Mouse (Mus musculus): ENCODE data around the gene Ncoa7. TPM values are rescaled to one million over a fixed set of nuclear protein-coding genes. Genes with fewer than 3 reads are reported as not detected.

Gene Ncoa7
- polyA plus RNA-seq, 1 experiment from 2014 or later, result 9.2 TPM

DNA sequence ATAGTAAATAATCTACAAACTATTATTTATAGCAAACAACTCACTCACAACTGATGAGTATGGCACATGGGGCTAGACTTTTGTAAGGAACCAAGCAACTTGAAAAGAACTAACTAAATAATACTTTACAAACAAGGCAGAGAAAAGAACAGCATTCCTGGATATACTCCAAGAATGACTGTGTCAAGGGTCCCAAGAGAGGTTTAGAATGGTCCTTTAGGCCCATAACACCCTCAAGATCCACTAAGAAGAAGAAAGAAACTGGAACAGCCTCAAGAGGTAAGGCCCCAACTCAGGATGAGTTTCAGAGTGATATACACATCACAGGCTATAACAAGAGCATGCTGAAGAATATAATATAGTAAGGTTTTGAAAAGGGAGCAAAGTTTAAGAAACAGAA, 47.1 kb downstream of the Ncoa7 start:
- H3K4me2 ChIP-seq (ENCODE audit: low read length), result no peak overlapping the region
- H3K4me1 ChIP-seq (replicated peaks; ENCODE audit: control insufficient read depth, insufficient read depth, low read length), result peaks cover 7% of the 10 kb centered on the region; the same call in 1 of the 2 replicates
- no peaks in the 10 kb centered on the region for H3K9me3 ChIP-seq (ENCODE audit: control insufficient read depth, low read length)
- H3K4me3 ChIP-seq (ENCODE audit: low read depth, low read length), result no peak overlapping the region
- H3K27ac ChIP-seq (ENCODE audit: low read depth), result no peak overlapping the region
- no peak for ATAC-seq (replicated peaks; ENCODE audit: low FRiP score, low TSS enrichment, low read depth)
- H3K9ac ChIP-seq (ENCODE audit: low read length), result no peak overlapping the region
- no peaks in the 10 kb centered on the region for H3K27me3 ChIP-seq (replicated peaks; ENCODE audit: control insufficient read depth, insufficient read depth, low read length)
- no peak for DNase-seq (ENCODE audit: low spot score)
- H3K36me3 ChIP-seq (ENCODE audit: control insufficient read depth, insufficient read depth, low read length), result no peaks in the 10 kb centered on the region

DNA sequence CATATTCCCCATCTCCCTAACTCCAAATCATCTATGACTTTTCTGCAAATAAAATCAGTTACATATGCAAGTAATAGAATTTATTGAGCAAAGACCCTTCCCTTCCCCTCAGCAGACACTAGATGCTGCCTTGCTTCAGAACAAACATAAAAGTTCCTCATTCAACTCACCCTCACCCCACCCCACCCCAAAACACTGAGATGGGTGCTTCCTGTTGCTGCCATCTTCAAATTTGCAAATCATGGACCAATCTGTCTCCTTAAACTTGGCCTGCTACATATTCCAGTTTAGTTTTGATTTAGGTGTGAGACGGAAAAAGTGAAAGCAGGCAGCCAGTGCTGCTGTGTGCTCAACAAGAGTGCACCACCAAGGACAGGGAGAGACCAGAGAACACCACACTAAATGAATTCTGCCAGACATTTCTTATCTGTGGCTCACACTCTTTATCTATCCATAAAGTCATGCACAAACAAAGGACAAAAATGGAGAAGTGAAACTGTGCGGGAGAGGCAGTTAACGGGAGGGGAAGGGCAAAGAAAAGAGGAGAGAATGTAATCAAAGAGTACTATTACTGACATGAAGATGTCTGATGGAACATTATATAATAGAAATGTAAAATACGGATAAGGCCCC, 48.2 kb downstream of the Ncoa7 start:
- 46% methylated on average over 4 of the region's 4 CpGs for WGBS
- H3K9ac ChIP-seq (ENCODE audit: low read length), result no peak overlapping the region
- no peak overlapping the region for H3K27ac ChIP-seq (ENCODE audit: low read depth)
- H3K4me3 ChIP-seq (ENCODE audit: low read depth, low read length), result no peak overlapping the region
- no peaks in the 10 kb centered on the region for H3K9me3 ChIP-seq (ENCODE audit: control insufficient read depth, low read length)
- no peak for DNase-seq (ENCODE audit: low spot score)
- H3K4me2 ChIP-seq (ENCODE audit: low read length), result no peak overlapping the region
- no peaks in the 10 kb centered on the region for H3K27me3 ChIP-seq (replicated peaks; ENCODE audit: control insufficient read depth, insufficient read depth, low read length)
- H3K36me3 ChIP-seq (ENCODE audit: control insufficient read depth, insufficient read depth, low read length), result no peaks in the 10 kb centered on the region
- ATAC-seq (replicated peaks; ENCODE audit: low FRiP score, low TSS enrichment, low read depth), result no peak
- peaks cover 7% of the 10 kb centered on the region; the same call in 1 of the 2 replicates for H3K4me1 ChIP-seq (replicated peaks; ENCODE audit: control insufficient read depth, insufficient read depth, low read length)

DNA sequence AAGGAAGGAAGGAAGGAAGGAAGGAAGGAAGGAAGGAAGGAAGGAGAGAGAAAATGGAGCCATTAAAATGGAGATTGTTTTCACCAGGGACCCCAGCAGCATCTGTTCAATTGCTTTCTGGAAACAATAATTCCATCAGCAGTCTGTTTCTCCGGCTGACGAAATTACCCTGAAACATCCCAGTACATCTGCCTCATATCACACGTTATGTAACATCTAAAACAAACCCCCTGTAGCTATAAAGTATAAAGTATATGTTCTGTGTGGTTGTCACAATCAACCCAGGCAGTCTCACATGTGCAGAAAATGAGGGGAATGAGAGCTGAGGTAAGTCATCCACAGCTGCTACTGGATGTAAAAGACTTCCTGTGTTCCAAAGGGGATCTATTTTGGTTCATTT, 49.0 kb downstream of the Ncoa7 start:
- Histone ChIP-seq H3K4me1 (replicated peaks; ENCODE audit: control insufficient read depth, insufficient read depth, low read length) (peaks cover 7% of the 10 kb centered on the region; the same call in 1 of the 2 replicates), H3K36me3 (ENCODE audit: control insufficient read depth, insufficient read depth, low read length) (no peaks in the 10 kb centered on the region), H3K27me3 (replicated peaks; ENCODE audit: control insufficient read depth, insufficient read depth, low read length) (no peaks in the 10 kb centered on the region), H3K4me3 (ENCODE audit: low read depth, low read length) (no peak overlapping the region), H3K9ac (ENCODE audit: low read length) (no peak overlapping the region), H3K27ac (ENCODE audit: low read depth) (no peak overlapping the region), H3K4me2 (ENCODE audit: low read length) (no peak overlapping the region), H3K9me3 (ENCODE audit: control insufficient read depth, low read length) (no peaks in the 10 kb centered on the region)
- 52% methylated on average over 3 of the region's 3 CpGs for WGBS
- ATAC-seq (replicated peaks; ENCODE audit: low FRiP score, low TSS enrichment, low read depth), result no peak
- DNase-seq (ENCODE audit: low spot score), result no peak

DNA sequence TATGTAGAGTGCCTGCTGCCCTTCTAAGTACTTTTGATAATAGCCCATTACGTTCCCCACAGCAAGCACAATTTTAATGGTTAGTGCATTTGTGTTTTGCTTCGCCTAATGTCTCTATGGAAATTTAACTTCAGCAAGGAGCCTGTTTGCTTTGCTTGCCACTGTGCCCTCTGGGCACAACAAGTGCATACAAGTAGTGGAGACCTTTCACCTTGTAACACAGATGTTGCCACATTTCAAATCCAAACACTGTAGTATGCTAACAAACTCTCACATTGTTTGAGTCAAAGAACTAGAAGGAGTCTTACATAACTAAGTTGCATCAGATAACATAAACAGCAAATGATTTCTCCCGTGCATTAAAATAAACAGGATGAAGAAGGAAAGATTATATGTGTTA, 50.6 kb downstream of the Ncoa7 start:
- DNase-seq (ENCODE audit: low spot score) (no peak), ATAC-seq (replicated peaks; ENCODE audit: low FRiP score, low TSS enrichment, low read depth) (no peak)
- no peaks in the 10 kb centered on the region for H3K36me3 ChIP-seq (ENCODE audit: control insufficient read depth, insufficient read depth, low read length)
- no peak overlapping the region for H3K4me2 ChIP-seq (ENCODE audit: low read length)
- H3K4me3 ChIP-seq (ENCODE audit: low read depth, low read length), result no peak overlapping the region
- peaks cover 7% of the 10 kb centered on the region; the same call in 1 of the 2 replicates for H3K4me1 ChIP-seq (replicated peaks; ENCODE audit: control insufficient read depth, insufficient read depth, low read length)
- no peaks in the 10 kb centered on the region for H3K9me3 ChIP-seq (ENCODE audit: control insufficient read depth, low read length)
- WGBS, result 72% methylated on average over 3 of the region's 3 CpGs
- H3K9ac ChIP-seq (ENCODE audit: low read length), result no peak overlapping the region
- no peaks in the 10 kb centered on the region for H3K27me3 ChIP-seq (replicated peaks; ENCODE audit: control insufficient read depth, insufficient read depth, low read length)
- no peak overlapping the region for H3K27ac ChIP-seq (ENCODE audit: low read depth)

DNA sequence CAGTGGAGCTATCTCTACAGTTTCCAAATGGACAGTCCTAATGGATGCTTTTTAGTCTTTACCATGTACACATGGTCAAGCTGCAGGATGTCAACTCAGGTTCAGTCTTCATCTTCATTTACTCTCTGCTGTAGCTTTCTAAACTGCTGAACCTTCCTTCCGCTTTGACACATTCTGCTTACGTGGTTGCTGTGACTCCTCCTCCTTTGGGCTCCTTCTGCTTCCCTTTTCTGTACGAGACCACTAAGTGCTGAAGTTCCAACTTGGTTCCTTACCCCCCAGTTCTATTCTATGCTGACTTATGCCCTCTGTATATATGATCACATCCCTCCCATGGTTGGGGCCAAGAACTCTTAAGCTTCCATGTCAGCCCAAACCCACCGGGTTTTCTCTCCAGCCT, 51.5 kb downstream of the Ncoa7 start:
- Histone ChIP-seq H3K9ac (ENCODE audit: low read length) (no peak overlapping the region), H3K27me3 (replicated peaks; ENCODE audit: control insufficient read depth, insufficient read depth, low read length) (no peaks in the 10 kb centered on the region), H3K4me1 (replicated peaks; ENCODE audit: control insufficient read depth, insufficient read depth, low read length) (peaks cover 7% of the 10 kb centered on the region; the same call in 1 of the 2 replicates), H3K9me3 (ENCODE audit: control insufficient read depth, low read length) (no peaks in the 10 kb centered on the region), H3K4me2 (ENCODE audit: low read length) (no peak overlapping the region), H3K4me3 (ENCODE audit: low read depth, low read length) (no peak overlapping the region), H3K27ac (ENCODE audit: low read depth) (no peak overlapping the region), H3K36me3 (ENCODE audit: control insufficient read depth, insufficient read depth, low read length) (no peaks in the 10 kb centered on the region)
- 94% methylated on average over 4 of the region's 4 CpGs for WGBS
- no peak for DNase-seq (ENCODE audit: low spot score)
- ATAC-seq (replicated peaks; ENCODE audit: low FRiP score, low TSS enrichment, low read depth), result no peak

DNA sequence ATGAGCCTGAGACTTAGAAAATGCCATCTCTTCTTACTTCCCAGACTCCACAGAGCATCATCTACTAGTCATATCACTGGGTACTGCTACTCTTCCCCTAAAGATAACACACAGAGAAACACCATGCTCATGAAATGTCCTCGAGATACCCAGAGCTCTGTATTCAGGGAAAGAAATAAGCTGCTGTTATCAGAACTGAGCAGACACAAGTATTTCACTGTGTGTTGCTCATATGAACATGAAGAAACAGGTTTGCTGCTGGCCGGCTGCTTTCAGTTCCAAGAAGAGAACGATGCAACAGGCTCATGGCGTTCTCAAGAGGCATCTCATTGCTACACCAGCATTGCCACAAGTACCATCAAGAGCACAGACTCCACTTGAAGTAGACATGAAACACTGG, 53.3 kb downstream of the Ncoa7 start:
- ATAC-seq (replicated peaks; ENCODE audit: low FRiP score, low TSS enrichment, low read depth) (no peak), DNase-seq (ENCODE audit: low spot score) (no peak)
- WGBS, result 85% methylated on average over 4 of the region's 4 CpGs

DNA sequence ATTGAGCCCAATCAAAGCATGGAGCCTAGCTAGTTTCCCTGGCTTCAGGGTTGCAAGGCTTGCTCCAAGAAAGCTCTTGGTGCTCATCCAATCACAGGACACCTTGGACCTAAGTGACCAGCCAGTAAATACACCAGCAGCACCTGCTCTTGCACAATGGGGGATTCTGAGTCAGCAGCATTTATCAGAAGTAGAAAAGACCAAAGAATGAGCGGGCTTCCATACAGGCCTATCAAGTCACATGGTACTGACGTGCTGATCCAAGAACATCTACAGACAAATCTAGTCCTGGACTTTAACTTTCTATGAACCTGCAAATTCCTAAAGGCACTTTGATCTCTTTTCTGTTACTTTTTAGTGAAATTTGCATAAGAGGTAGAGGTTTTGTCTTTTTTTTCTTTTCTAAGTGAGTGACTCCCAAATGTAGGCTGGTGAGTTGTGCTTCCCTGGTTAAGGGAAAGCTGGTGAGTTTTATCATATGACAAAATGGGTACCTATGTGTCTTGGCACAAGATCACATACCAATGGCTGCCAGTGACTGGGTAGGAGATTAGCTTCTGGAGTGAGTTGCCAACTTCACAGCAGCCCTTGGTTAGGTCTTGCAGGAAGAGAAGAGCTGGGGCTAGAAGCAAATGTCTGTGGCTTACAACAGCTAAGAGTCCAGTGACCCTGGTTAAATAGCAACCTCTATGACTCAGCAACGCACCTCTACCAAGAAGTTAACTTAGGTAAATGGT, 57.7 kb downstream of the Ncoa7 start:
- ATAC-seq (replicated peaks; ENCODE audit: low FRiP score, low TSS enrichment, low read depth) (no peak), DNase-seq (ENCODE audit: low spot score) (no peak)
- Histone ChIP-seq H3K27me3 (replicated peaks; ENCODE audit: control insufficient read depth, insufficient read depth, low read length) (no peaks in the 10 kb centered on the region), H3K9ac (ENCODE audit: low read length) (no peak overlapping the region), H3K4me2 (ENCODE audit: low read length) (no peak overlapping the region), H3K9me3 (ENCODE audit: control insufficient read depth, low read length) (no peaks in the 10 kb centered on the region), H3K36me3 (ENCODE audit: control insufficient read depth, insufficient read depth, low read length) (no peaks in the 10 kb centered on the region), H3K27ac (ENCODE audit: low read depth) (no peak overlapping the region), H3K4me3 (ENCODE audit: low read depth, low read length) (no peak overlapping the region), H3K4me1 (replicated peaks; ENCODE audit: control insufficient read depth, insufficient read depth, low read length) (no peaks in the 10 kb centered on the region)
- 91% methylated on average over 3 of the region's 3 CpGs for WGBS

More for the DNA sequence above, 53.3 kb downstream of the Ncoa7 start:
- H3K4me2 ChIP-seq (ENCODE audit: low read length), result no peak overlapping the region
- H3K27ac ChIP-seq (ENCODE audit: low read depth), result no peak overlapping the region
- H3K27me3 ChIP-seq (replicated peaks; ENCODE audit: control insufficient read depth, insufficient read depth, low read length), result no peaks in the 10 kb centered on the region
- H3K4me1 ChIP-seq (replicated peaks; ENCODE audit: control insufficient read depth, insufficient read depth, low read length), result peaks cover under 1% of the 10 kb centered on the region; the same call in 1 of the 2 replicates
- no peaks in the 10 kb centered on the region for H3K9me3 ChIP-seq (ENCODE audit: control insufficient read depth, low read length)
- H3K9ac ChIP-seq (ENCODE audit: low read length), result no peak overlapping the region
- no peaks in the 10 kb centered on the region for H3K36me3 ChIP-seq (ENCODE audit: control insufficient read depth, insufficient read depth, low read length)
- H3K4me3 ChIP-seq (ENCODE audit: low read depth, low read length), result no peak overlapping the region

DNA sequence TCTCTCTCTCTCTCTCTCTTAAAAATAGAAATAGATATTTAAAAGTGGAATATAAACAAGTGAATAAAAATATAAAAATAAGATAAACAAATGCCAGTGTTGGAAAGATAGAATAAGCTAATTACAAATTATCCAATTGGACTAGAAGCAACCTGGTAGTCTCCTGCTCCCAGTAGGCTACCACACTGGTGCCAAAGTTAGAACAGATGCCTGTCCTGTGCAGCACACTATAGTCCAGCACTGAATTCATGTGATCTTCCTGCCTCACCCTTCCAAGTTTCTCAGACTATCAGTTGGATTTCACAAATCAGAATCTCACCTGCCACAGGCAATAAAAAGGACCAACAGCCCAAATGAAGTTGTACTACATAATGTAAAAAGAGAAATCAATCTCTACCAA, 59.9 kb downstream of the Ncoa7 start:
- no peak overlapping the region for H3K9ac ChIP-seq (ENCODE audit: low read length)
- H3K9me3 ChIP-seq (ENCODE audit: control insufficient read depth, low read length), result no peaks in the 10 kb centered on the region
- no peak overlapping the region for H3K4me2 ChIP-seq (ENCODE audit: low read length)
- no peaks in the 10 kb centered on the region for H3K36me3 ChIP-seq (ENCODE audit: control insufficient read depth, insufficient read depth, low read length)
- H3K4me3 ChIP-seq (ENCODE audit: low read depth, low read length), result no peak overlapping the region
- ATAC-seq (replicated peaks; ENCODE audit: low FRiP score, low TSS enrichment, low read depth) (no peak), DNase-seq (ENCODE audit: low spot score) (no peak)
- H3K27ac ChIP-seq (ENCODE audit: low read depth), result no peak overlapping the region
- no peaks in the 10 kb centered on the region for H3K4me1 ChIP-seq (replicated peaks; ENCODE audit: control insufficient read depth, insufficient read depth, low read length)
- H3K27me3 ChIP-seq (replicated peaks; ENCODE audit: control insufficient read depth, insufficient read depth, low read length), result no peaks in the 10 kb centered on the region

DNA sequence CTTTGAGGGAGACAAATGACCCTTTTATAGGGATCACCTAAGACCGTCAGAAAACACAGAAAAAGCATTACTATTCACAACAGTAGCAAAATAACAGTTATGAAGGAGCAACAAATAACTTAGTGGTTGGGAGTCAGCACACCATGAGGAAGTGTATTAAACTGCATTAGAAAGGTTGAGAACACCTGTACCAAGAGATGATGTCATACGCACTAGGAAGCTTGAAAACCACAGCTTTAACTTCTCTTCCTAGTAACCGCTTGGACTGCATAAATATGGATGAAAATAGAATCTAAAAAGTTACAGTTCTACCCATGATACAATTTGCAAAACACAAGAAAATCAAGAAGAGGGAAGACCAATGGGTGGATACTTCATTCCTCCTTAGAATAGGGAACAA, 64.7 kb downstream of the Ncoa7 start:
- ATAC-seq (replicated peaks; ENCODE audit: low FRiP score, low TSS enrichment, low read depth) (no peak), DNase-seq (ENCODE audit: low spot score) (no peak)
- Histone ChIP-seq H3K27ac (ENCODE audit: low read depth) (no peak overlapping the region), H3K4me2 (ENCODE audit: low read length) (no peak overlapping the region), H3K4me1 (replicated peaks; ENCODE audit: control insufficient read depth, insufficient read depth, low read length) (no peaks in the 10 kb centered on the region), H3K9me3 (ENCODE audit: control insufficient read depth, low read length) (no peaks in the 10 kb centered on the region), H3K4me3 (ENCODE audit: low read depth, low read length) (no peak overlapping the region), H3K9ac (ENCODE audit: low read length) (no peak overlapping the region), H3K27me3 (replicated peaks; ENCODE audit: control insufficient read depth, insufficient read depth, low read length) (no peaks in the 10 kb centered on the region), H3K36me3 (ENCODE audit: control insufficient read depth, insufficient read depth, low read length) (no peaks in the 10 kb centered on the region)
- WGBS, result 92% methylated on average over 3 of the region's 3 CpGs
